Mouse (Mus musculus): ENCODE data around the gene Fkbp8.

Gene Fkbp8

DNA sequence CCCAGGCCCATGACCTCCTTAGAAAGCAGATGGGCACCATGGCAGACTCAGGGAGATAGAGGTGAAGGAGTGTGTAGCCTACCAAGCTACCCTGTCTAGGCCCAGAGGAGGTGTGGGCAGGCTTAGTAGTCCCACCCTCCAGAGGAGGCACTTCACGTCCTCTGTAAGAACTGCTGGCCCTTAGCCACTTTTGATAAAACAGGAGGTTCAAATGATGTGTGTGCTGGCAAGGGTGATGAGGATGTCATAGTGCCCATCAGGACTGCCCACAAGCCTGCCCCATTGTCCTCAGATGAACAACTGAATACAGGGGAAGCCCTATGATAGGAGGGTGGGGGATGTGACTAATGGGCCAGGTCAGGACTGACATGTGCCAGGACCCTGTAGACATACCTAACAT lies 25.3 kb downstream of the Fkbp8 start:
- intact Hi-C loops (cut with DNase I) = loop anchor here (5.0 kb wide), 1 partner anchor 34 kb away; no protein-coding TSS in a partner anchor

GRCm38 (mm10) chr8:70553740-70554139 lies 26.2 kb downstream of the Fkbp8 start:
- intact Hi-C loops (cut with DNase I) = loop anchor here (5.0 kb wide), 1 partner anchor 34 kb away; no protein-coding TSS in a partner anchor

DNA sequence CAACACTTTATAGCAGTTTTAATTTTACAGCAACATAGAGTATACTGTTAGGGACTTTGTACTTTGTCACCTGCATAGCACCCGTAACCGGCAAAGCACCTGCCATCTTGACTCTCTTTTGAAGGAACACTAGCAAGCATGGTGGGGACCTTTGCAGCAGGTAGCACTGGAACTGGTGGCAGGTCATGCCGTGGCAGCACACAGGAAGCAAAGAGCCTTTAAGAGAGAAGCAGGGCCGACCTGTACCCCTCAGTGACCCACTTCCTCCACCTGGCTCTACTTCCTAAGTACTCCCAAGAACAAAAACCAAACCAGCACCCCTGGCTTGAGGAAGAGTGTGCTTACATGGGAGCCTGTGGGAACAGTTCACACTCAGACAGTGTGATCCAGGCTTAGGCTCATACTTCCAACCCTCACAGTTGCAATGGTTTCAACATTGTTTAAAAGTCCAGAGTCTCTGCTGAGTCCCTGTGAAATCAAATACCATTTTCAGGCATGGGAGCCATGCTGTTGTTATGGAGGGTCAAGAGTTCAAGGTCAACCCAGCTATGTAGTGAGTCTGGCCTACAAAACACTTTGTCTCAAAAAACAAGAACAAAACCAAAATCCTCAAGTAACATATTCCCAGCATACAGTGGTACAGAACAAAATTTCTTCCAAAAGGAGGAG lies 27.7 kb downstream of the Fkbp8 start:
- intact Hi-C loops (cut with DNase I) = no loop called here

GRCm38 (mm10) chr8:70558334-70558733 lies 30.8 kb downstream of the Fkbp8 start:
- intact Hi-C loops (cut with DNase I) = no loop called here

DNA sequence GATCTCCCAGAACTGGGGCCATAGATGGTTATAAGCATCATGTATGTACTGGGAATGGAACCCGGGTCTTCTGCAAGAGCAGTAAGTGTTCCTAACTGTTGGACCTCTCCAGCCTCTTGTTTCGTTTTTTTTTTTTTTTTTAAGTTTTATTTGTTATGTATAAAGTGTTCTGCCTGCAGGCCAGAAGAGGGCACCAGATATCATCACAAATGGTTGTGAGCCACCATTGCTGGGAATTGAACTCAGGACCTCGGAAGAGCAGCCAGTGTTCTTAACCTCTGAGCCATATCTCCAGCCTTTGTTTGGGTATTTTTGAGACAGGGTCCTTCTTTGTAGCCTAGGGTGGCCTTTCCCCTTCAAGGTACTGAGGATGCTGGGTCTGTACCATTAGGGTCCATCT lies 31.5 kb downstream of the Fkbp8 start:
- intact Hi-C loops (cut with DNase I) = no loop called here

DNA sequence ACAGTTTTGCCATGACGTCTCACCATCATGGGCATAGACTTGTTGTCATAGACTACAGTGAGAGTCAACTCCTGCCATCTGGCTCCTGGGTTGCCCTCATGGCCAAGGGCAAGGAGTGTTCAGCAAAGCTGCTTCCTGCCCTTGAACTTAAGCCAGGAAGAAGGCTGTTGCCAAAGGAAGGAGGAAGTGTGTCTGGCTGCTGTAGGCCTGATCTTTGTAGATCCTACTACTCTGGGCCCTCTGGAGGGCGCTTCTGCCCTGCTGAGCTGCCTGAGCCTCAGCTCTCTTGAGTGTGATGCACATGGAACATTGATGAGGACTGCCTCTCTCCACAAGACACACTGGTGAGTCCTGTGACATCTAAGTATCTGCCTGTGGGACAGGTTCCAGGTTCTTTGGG lies 32.6 kb downstream of the Fkbp8 start:
- intact Hi-C loops (cut with DNase I) = loop anchor here (2.0 kb wide), 1 partner anchor 25 kb away; no protein-coding TSS in a partner anchor

DNA sequence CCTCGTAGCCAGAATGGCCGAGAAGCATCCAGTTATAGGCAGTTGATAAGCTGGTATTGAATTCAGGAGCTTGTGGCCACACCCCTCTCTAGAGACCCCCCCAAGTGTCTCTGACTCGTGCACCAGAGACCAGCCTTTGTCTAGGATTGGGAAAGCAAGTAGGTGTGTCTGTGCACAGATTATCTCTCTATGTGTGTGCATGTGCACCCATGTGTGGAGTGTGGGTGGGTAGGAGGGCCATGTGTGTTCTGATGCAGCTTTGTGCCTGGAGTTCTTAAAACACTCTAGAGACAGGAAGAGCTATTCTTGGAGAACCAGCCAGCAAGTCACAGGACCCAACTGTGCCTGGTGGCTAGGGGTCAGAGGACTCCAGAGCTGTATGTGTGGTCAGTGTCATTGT lies 33.0 kb downstream of the Fkbp8 start:
- intact Hi-C loops (cut with DNase I) = loop anchor here (2.0 kb wide), 1 partner anchor 24 kb away; no protein-coding TSS in a partner anchor

GRCm38 (mm10) chr8:70561357-70561756 lies 33.8 kb downstream of the Fkbp8 start:
- intact Hi-C loops (cut with DNase I) = loop anchor here (2.0 kb wide), 1 partner anchor 23 kb away; no protein-coding TSS in a partner anchor

DNA sequence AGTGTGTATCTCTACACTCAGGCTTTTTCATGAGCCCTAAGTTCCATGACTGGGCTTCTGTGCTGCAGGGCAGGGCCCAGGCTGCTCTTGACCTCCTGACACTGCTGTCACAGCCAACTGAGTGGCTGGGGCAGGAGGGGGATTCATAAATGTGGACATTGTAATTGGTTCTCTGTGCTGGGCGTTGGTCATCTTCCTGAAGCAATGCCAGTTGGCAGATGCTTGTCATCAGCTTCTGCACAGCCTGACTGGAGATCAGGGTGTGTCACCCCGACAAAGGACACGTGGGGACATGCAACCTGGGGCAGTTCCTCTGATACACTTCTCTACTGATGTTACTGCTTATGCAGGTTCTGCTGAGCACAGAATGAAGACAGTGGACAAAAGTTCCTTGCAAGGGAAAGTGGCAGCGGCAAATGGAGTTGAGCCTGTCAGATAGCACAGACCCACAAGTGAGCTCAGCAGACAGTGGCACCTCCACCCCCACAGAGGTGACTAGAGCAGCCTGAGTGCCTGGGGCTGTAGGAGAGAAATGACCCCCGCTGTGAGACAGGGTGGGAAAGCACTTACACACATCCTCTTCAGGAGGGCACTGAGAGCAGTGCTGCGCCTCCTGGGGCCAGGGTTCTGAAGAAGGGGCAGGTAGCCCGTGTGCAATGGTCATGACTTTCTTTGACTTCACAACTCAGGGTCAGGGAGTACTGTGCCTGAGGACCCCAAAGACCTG lies 34.4 kb downstream of the Fkbp8 start:
- intact Hi-C loops (cut with DNase I) = loop anchor here (2.0 kb wide), 1 partner anchor 23 kb away; no protein-coding TSS in a partner anchor

DNA sequence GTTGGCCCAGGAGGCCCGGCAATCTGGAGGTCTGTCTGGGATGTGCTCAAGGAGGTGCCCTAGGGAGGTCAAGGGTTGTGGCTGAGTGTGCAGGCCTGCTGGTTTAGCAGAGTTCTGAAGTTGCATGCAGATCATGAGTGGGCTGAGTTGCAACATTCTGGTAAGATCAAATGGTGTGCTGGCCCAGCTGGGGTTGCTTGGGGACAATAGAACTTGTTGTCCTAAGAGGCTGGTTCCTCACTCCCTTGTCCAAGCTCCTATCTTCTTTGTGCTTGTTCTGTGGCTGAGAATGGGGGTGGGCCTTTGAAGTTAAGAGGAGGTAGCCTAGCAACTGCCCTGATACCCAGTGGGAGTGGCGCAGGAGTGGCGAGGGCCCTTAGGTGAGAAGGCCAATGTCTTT lies 35.3 kb downstream of the Fkbp8 start:
- intact Hi-C loops (cut with DNase I) = no loop called here

- intact Hi-C loops (cut with DNase I) = no loop called here
Observed at GRCm38 (mm10) chr8:70563763-70564387, 36.4 kb downstream of the Fkbp8 start.

DNA sequence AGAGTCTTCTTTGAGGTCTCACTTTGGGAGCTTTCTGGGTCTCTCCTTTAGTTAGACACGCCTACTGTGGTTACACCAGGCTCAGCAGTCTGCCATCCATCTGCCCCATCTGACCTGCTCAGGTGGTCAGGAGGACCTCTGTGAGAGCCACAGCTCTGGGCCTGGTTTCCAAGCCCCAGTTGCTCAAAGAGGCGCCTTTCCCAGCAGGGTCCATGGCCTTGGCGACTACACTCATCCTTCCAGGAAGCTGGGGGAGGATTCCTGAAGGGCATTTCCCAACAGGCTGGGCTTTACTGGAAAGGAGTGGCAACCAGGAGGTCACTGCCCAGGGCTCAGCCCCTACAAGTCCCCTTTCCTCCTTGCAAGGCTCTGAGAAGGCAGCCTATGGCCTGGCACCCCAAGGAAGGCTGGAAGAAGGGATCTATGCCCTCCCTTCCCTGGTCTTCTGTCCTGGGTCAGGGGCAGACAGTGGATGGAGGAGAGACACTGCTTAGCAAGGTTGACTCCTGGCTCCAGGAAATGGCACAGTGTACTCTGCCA lies 37.2 kb downstream of the Fkbp8 start:
- intact Hi-C loops (cut with DNase I) = no loop called here

DNA sequence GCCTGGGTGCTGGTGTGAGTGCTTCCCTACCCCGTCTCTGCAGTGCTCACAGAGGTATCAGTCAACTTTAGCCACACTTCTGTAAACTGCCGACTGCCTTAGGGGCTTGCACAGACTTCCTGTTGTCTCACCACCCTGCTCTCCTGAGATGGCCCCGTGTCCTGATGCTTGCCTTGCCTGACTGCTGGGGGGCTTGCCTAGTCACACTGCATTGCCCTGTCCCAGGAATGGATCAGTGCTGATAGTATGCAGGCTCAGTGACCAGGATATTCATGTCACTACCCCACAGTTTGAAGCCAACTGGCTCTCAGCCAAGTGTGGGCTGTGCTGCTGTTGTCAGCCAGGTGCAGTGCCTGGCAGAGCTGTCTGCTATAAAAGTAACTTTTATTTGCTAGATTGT lies 38.0 kb downstream of the Fkbp8 start:
- intact Hi-C loops (cut with DNase I) = no loop called here

DNA sequence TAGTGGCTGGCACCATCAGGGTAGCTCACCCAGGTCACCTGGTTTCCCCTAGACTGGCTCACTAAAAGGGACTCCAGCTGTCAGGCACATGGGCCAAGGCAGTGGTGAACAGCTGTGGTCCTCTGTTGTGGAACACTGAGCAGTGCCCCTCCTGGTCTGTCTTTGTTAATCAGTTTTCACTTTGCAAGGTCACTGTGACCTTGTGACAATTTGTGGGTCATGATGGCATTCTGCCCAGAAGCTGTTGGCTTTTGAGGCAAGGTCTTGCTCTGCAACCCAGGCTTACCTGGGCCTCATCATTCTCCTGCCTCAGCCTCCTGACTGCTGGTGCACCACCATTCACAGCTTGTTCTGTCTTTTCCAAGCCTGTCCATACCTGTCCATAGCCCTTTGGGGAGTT lies 42.8 kb downstream of the Fkbp8 start:
- intact Hi-C loops (cut with DNase I) = no loop called here

DNA sequence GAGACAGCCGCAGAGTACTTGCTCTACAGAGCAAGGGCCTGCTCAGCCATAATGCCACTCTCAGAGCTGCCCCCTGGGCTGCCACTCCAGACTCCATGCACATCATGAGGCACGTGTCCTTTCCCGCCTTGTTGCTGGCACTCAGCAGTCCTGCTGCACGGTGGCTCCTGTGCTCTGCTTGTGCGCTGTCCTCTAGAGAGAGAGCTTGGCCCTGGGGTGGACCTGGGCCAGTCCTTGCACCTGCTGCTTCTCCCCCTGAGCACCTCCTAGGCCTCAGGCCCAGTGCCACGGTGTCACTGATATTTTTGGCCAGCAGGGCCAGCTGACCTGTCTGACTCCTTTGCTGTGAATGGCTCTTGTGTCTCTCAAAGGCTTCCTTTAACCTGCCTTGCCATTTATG lies 43.5 kb downstream of the Fkbp8 start:
- intact Hi-C loops (cut with DNase I) = no loop called here

- intact Hi-C loops (cut with DNase I) = no loop called here
Observed at GRCm38 (mm10) chr8:70574302-70574701, 46.8 kb downstream of the Fkbp8 start.

- intact Hi-C loops (cut with DNase I) = no loop called here
Observed at GRCm38 (mm10) chr8:70574915-70575314, 47.4 kb downstream of the Fkbp8 start.

- intact Hi-C loops (cut with DNase I) = no loop called here
Observed at GRCm38 (mm10) chr8:70577207-70577606, 49.7 kb downstream of the Fkbp8 start.

GRCm38 (mm10) chr8:70583476-70584387 lies 56.2 kb downstream of the Fkbp8 start:
- intact Hi-C loops (cut with DNase I) = loop anchor here (2.0 to 10.0 kb wide), 2 partner anchors 23 to 169 kb away; no protein-coding TSS in a partner anchor

GRCm38 (mm10) chr8:70584606-70585257 lies 57.2 kb downstream of the Fkbp8 start:
- intact Hi-C loops (cut with DNase I) = loop anchor here (2.0 to 10.0 kb wide), 3 partner anchors 24 to 170 kb away; no protein-coding TSS in a partner anchor
